Mouse (Mus musculus) mouse trophoblast stem cell (cell line): Measurements from ENCODE around the gene Slc7a5.

Experiments used
- in situ Hi-C, 2 experiments: fragments of 300-500 bp; cut with MseI, MboI; formaldehyde crosslinking; loops; 2 replicates in 1 of 2; 3 replicates in 1 of 2; pipeline ENCODE4 v1.15.1; 2025

Gene Slc7a5

GRCm38 (mm10) chr8:121907587-121908248 lies at the start of gene Slc7a5:
Gene Slc7a5 (minus strand): TSS chr8:121907694.
- in situ Hi-C loops: loop anchor here in 1 of 2 experiments (5.0 kb wide), 1 partner anchor 55 kb away; no protein-coding TSS in a partner anchor

- in situ Hi-C loops: no loop called here
Observed at GRCm38 (mm10) chr8:121955825-121956500, 48.5 kb upstream of the Slc7a5 start.

- in situ Hi-C loops: no loop called here
Observed at GRCm38 (mm10) chr8:121954981-121955555, 47.6 kb upstream of the Slc7a5 start.

- in situ Hi-C loops: no loop called here
Observed at GRCm38 (mm10) chr8:121953821-121954545, 46.5 kb upstream of the Slc7a5 start.

GRCm38 (mm10) chr8:121952800-121953199 lies 45.3 kb upstream of the Slc7a5 start:
- in situ Hi-C loops: no loop called here

GRCm38 (mm10) chr8:121952122-121952521 lies 44.6 kb upstream of the Slc7a5 start:
- in situ Hi-C loops: no loop called here

- in situ Hi-C loops: no loop called here
Observed at GRCm38 (mm10) chr8:121951656-121952009, 44.1 kb upstream of the Slc7a5 start.

- in situ Hi-C loops: no loop called here
Observed at GRCm38 (mm10) chr8:121950749-121951655, 43.5 kb upstream of the Slc7a5 start.

- in situ Hi-C loops: no loop called here
Observed at GRCm38 (mm10) chr8:121949941-121950748, 42.7 kb upstream of the Slc7a5 start.

- in situ Hi-C loops: no loop called here
Observed at GRCm38 (mm10) chr8:121949222-121949800, 41.8 kb upstream of the Slc7a5 start, which contains the start of gene Banp. Gene Banp (plus strand): TSS chr8:121949750.

- in situ Hi-C loops: no loop called here
Observed at GRCm38 (mm10) chr8:121948321-121949145, 41.0 kb upstream of the Slc7a5 start.

- in situ Hi-C loops: no loop called here
Observed at GRCm38 (mm10) chr8:121947753-121948141, 40.3 kb upstream of the Slc7a5 start.

- in situ Hi-C loops: no loop called here
Observed at GRCm38 (mm10) chr8:121947047-121947752, 39.7 kb upstream of the Slc7a5 start.

- in situ Hi-C loops: no loop called here
Observed at GRCm38 (mm10) chr8:121946351-121946750, 38.9 kb upstream of the Slc7a5 start.

- in situ Hi-C loops: no loop called here
Observed at GRCm38 (mm10) chr8:121944831-121945230, 37.3 kb upstream of the Slc7a5 start, which contains the start of gene Car5a. Gene Car5a (minus strand): TSS chr8:121944904.

- in situ Hi-C loops: no loop called here
Observed at GRCm38 (mm10) chr8:121943716-121944115, 36.2 kb upstream of the Slc7a5 start.

- in situ Hi-C loops: no loop called here
Observed at GRCm38 (mm10) chr8:121943057-121943540, 35.6 kb upstream of the Slc7a5 start.

GRCm38 (mm10) chr8:121938732-121939131 lies 31.2 kb upstream of the Slc7a5 start:
- in situ Hi-C loops: no loop called here
